Mouse (Mus musculus) hindbrain, embryonic 12.5 days (tissue): ENCODE results near the gene Scnn1a. TPM values are rescaled to one million over a fixed set of nuclear protein-coding genes. Genes with fewer than 3 reads are reported as not detected.
A peak's percentile ranks its signal among the peaks of the same experiment; 100 is the strongest.
"Not testable (repeated sequence)": the region's sequence is repeated elsewhere in the genome, so short reads cannot be mapped to it uniquely, and the experiment has no call there.

Experiments used
- ATAC-seq: fragments of 200-750 bp; cut with Nextera tagmentation; 2 replicates; pipeline ENCODE4 v1.8.0; 2017; ENCODE audit warnings: moderate TSS enrichment; ENCODE audit not compliant: low FRiP score
- H3K27ac ChIP-seq: fragments of 300-500 bp; sonication (generic); 2 replicates; pipeline ENCODE4 v1.5.1; 2016; ENCODE audit warnings: mild to moderate bottlenecking
- H3K27me3 ChIP-seq: fragments of 300-500 bp; sonication (generic); 2 replicates; pipeline ENCODE4 v1.6.1; 2016; ENCODE audit warnings: mild to moderate bottlenecking
- H3K36me3 ChIP-seq: fragments of 300-500 bp; sonication (generic); 2 replicates; pipeline ENCODE4 v1.6.1; 2016; ENCODE audit warnings: mild to moderate bottlenecking
- H3K4me1 ChIP-seq: fragments of 300-500 bp; sonication (generic); 2 replicates; pipeline ENCODE4 v1.6.1; 2016
- H3K4me2 ChIP-seq: fragments of 300-500 bp; sonication (generic); replicated peaks from 2 replicates; pipeline ENCODE4 v1.6.1; 2016; ENCODE audit warnings: mild to moderate bottlenecking
- H3K4me3 ChIP-seq: fragments of 300-500 bp; sonication (generic); 2 replicates; pipeline ENCODE4 v1.5.1; 2016; ENCODE audit warnings: mild to moderate bottlenecking
- H3K9ac ChIP-seq: fragments of 300-500 bp; sonication (generic); 2 replicates; pipeline ENCODE4 v1.6.1; 2016; ENCODE audit warnings: mild to moderate bottlenecking, moderate library complexity
- H3K9me3 ChIP-seq: fragments of 300-500 bp; sonication (generic); replicated peaks from 2 replicates; pipeline ENCODE4 v1.6.1; 2016; ENCODE audit warnings: mild to moderate bottlenecking
- WGBS: fragments of 180-500 bp; shearing (Covaris S2); methylation state at CpG from one replicate; pipeline ENCODE4 v1.1.7; 2016; 5-methylcytosine and 5-hydroxymethylcytosine counted together
- polyA plus RNA-seq: library from polyadenylated mRNA; unstranded; fragments of >200 nt; fragmentation: Nextera tagmentation; extraction: Ambion mirVana; gene quantifications from 2 replicates; pipeline ENCODE4 v1.2.1, GENCODE M21; 2016

The Scnn1a gene
- polyA plus RNA-seq: 0.48 and 0.49 TPM in 2 replicates

DNA sequence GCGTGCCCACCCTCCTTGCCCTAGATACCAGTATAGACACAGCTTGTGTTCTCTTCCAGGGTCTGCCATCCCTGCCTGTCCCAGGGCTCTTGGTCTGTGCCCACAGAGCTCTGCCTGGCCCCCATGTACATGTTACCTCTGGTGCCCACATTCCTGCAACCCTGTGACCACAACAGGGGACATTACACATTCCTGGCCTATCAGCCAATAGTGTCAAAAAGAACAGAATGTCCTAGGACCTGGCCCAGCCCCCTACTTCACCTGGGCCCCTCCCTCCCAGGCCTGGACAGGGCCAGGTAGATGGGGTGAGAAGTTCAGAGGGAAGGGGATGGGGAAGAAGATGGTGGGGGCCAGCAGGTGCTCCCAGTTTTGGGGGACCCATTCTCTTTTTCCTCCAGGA is at the start of gene Scnn1a:
Scnn1a (plus strand) TSS at position 337 of the 400 bp plus-strand sequence.
- Histone ChIP-seq H3K36me3 (no peaks in the 10 kb centered on the region), H3K27me3 (peaks cover 58% of the 10 kb centered on the region), H3K4me2 (0 out of 2 replicates have a peak within 1 kb of the TSS, but pooled peaks have one; percentile 8), H3K27ac (no peak within 1 kb of the TSS), H3K9ac (no peak within 1 kb of the TSS), H3K4me3 (no peak within 1 kb of the TSS), H3K4me1 (peaks cover 2% of the 10 kb centered on the region; the same call in 1 of the 2 replicates), H3K9me3 (no peaks in the 10 kb centered on the region)
- WGBS: 76% methylated on average over 1 of the region's 1 CpGs
- ATAC-seq: no peak

DNA sequence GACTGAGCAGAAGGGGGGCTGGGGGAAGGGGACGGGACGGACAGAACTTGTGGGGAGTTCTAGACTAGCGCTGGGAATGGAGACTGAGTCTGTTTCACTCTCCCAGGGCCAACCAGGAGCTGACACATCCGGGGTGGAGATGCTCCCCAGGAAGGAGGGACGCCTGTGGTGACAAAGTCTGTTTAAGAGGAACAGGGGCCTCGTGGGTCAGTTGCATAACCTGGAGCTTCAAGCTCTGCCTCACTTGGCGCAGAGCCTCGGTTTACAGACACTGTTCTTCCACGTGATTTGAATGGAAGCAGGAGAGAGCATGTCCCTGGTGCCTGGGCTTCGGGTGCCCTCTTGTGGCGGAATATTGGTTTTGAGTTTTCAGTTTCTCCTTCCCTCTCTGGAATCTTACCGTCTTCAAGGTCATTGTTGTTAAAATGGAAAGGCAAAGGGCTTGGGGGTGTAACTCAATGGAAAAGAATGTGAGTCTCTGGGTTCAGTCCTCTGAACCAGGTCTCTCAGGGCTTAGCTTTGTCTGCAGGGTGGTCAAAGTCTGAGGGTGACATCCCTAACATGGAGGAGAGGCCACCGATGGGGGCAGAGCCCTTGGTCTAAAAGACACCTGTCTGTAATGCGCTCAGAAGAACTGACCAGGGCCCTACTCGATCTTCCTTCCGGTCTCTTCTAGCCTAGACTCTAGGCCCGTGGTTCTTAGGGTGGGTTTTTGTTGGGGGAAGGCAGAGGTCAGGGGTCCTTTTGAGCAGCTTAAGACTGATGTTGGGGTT is 48.8 kb upstream of the Scnn1a start:
- Histone ChIP-seq H3K9me3 (no peaks in the 10 kb centered on the region), H3K4me3 (no peak overlapping the region), H3K27ac (no peak overlapping the region), H3K27me3 (peaks cover 9% of the 10 kb centered on the region; the same call in 1 of the 2 replicates), H3K4me1 (peaks cover 4% of the 10 kb centered on the region), H3K36me3 (no peaks in the 10 kb centered on the region), H3K9ac (no peak overlapping the region), H3K4me2 (peak overlapping the region; percentile 38)
- WGBS: 21% methylated on average over 17 of the region's 17 CpGs
- ATAC-seq: peak; percentile 85

DNA sequence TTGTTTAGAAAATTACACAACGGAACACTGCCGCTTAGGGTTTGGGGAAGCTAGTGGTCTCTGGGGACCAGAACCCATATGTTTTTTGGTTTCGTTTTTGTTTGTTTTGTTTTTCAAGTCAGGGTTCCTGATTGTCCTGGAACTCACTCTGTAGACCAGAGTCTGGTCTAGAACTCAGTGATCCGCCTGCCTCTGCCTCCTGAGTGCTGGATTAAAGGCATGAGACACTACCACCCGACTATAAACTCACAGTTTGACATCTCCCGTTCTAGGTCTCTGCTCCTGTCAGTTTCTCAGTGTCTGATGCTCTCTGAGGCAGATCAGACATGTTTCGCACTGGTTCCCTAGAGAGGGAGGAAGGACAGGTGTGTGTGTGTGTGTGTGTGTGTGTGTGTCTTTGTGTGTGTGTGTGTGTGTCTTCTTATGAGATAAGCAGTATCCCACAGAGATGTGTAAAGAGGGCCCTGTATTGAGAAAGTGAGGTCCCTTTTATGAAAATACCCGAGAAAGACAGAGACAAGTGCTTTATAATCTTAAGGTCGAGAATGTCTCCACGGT is 48.2 kb upstream of the Scnn1a start:
- Histone ChIP-seq H3K4me1 (peaks cover 4% of the 10 kb centered on the region), H3K9ac (no peak overlapping the region), H3K27me3 (peaks cover 9% of the 10 kb centered on the region; the same call in 1 of the 2 replicates), H3K27ac (no peak overlapping the region), H3K36me3 (no peaks in the 10 kb centered on the region), H3K9me3 (no peaks in the 10 kb centered on the region), H3K4me2 (no peak overlapping the region), H3K4me3 (no peak overlapping the region)
- 81% methylated on average over 10 of the region's 10 CpGs for WGBS
- ATAC-seq: no peak

DNA sequence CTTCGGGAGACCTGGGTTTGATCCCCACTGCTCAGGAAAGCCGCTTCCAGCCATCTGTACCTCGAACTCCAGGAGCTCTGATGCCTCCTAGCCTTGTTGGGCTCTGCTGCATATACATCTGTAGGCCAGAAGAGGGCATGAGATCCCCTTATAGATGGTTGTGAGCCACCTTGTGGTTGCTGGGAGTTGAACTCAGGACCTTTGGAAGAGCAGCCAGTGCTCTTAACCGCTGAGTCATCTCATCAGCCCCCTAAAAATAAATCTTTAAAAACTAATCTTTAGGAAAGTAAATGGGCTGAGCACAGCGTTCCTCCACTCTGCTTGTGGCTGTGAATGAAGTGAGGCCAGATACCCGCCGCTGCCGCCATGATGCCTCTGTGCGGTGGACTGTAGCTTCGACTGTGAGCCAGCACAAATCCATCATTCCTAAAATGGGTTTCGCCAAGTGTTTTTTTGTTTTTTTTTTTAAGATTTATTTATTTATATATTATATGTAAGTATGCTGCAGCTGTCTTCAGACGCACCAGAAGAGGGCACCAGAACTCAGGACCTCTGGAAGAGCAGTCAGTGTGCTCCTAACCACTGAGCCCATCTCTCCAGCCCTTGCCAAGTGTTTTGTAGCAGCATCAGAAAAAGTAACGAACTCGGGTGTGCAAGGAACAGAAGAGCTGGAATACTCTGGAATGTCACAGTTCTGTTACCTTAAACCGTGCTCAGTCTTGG is 45.5 kb upstream of the Scnn1a start:
- no peak overlapping the region for H3K9ac ChIP-seq
- peaks cover 4% of the 10 kb centered on the region for H3K4me1 ChIP-seq
- H3K27ac ChIP-seq: no peak overlapping the region
- no peak overlapping the region for H3K4me2 ChIP-seq
- H3K27me3 ChIP-seq: peaks cover 9% of the 10 kb centered on the region; the same call in 1 of the 2 replicates
- H3K36me3 ChIP-seq: no peaks in the 10 kb centered on the region
- H3K9me3 ChIP-seq: no peaks in the 10 kb centered on the region
- no peak for ATAC-seq
- H3K4me3 ChIP-seq: no peak overlapping the region
- 63% methylated on average over 15 of the region's 15 CpGs for whole genome bisulfite sequencing

DNA sequence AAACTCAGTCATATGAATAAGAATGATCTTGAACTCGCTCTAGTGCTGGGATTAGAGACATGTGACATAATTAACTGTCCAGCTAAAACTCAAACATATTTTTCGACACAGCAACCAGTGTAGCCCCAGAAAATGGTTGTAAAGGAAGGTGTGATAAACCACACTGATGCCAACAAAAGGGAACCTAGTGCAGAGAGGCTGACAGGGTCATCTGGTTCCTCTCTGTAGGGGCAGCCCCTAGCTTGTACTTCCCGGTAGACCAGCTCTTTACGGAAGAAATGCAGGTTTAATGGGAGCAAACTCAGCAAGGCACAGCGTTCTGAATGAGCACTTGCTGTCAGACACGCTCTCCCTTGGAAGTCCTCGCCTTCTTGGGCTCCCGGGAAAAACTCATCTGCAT is 40.7 kb upstream of the Scnn1a start:
- Histone ChIP-seq H3K27ac (no peak overlapping the region), H3K9ac (no peak overlapping the region), H3K36me3 (no peaks in the 10 kb centered on the region), H3K9me3 (no peaks in the 10 kb centered on the region), H3K4me2 (no peak overlapping the region), H3K4me1 (no peaks in the 10 kb centered on the region), H3K4me3 (no peak overlapping the region), H3K27me3 (no peaks in the 10 kb centered on the region)
- ATAC-seq: no peak
- 65% methylated on average over 8 of the region's 8 CpGs for WGBS

DNA sequence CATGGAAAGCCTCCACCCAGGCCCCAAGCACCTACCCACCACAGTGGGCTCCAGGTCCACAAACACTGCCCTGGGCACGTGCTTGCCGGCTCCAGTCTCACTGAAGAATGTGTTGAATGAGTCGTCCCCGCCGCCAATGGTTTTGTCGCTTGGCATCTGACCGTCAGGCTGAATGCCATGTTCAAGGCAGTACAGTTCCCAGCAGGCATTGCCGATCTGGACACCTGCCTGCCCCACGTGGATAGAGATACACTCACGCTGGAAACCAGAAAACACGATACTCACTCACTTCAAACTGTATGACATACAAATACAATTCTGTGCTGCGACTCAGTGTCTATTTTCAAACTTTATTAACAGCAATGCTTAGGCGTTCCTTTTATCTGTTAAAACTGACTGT is 37.7 kb upstream of the Scnn1a start:
- WGBS: 90% methylated on average over 13 of the region's 13 CpGs
- not testable (repeated sequence) for ATAC-seq

DNA sequence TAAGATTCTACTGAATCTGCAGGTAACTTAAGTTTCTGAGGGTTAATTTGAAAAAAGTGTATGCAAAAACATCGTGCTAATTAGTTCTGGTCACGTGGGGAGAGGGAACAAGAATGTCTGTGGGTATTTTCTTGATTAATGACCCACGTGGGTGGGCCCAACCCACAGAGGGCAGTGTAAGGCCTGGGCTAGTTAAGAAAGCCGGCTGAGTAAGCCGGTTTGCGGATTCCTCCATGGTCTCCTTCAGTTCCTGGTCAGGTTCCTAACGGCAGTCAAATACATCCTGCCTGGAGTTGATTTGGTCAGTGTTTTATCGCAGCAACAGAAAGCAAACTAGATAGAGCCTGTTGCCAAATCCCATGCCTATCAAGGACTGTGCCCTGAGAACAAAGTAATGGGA is 36.2 kb upstream of the Scnn1a start:
- H3K4me2 ChIP-seq: no peak overlapping the region
- ATAC-seq: no peak
- no peaks in the 10 kb centered on the region for H3K4me1 ChIP-seq
- WGBS: 58% methylated on average over 8 of the region's 8 CpGs
- H3K27ac ChIP-seq: no peak overlapping the region
- no peaks in the 10 kb centered on the region for H3K9me3 ChIP-seq
- no peaks in the 10 kb centered on the region for H3K36me3 ChIP-seq
- no peak overlapping the region for H3K9ac ChIP-seq
- no peak overlapping the region for H3K4me3 ChIP-seq
- H3K27me3 ChIP-seq: 0 out of 2 replicates have a peak, but pooled peaks cover 5% of the 10 kb centered on the region

More for the DNA sequence above, 37.7 kb upstream of the Scnn1a start:
- H3K9ac ChIP-seq, H3K27ac ChIP-seq, H3K9me3 ChIP-seq, H3K4me3 ChIP-seq, H3K4me2 ChIP-seq, H3K27me3 ChIP-seq, H3K4me1 ChIP-seq, H3K36me3 ChIP-seq: not testable (repeated sequence)

DNA sequence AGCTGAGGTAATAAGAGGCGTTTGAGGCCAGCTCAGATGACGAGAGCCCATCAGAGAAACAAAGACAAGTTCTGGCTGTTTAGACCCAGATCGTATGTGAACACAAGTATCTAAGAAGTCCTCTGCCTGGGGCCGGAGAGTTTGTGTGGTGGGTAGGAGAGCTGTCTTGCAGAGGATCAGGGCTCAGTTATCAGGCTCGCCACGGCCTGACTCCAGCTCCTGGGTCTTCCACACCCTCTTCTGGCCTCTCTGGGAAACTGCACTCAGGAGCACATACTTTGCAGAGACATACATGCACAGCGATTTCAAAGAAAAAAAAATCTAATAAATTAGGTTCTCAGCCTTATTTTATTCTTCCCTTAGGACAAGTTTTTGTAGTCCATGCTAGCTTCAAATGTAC is 35.7 kb upstream of the Scnn1a start:
- H3K27ac ChIP-seq: no peak overlapping the region
- H3K36me3 ChIP-seq: no peaks in the 10 kb centered on the region
- H3K27me3 ChIP-seq: 0 out of 2 replicates have a peak, but pooled peaks cover 5% of the 10 kb centered on the region
- no peak overlapping the region for H3K9ac ChIP-seq
- H3K4me1 ChIP-seq: no peaks in the 10 kb centered on the region
- H3K4me3 ChIP-seq: no peak overlapping the region
- ATAC-seq: no peak
- 92% methylated on average over 7 of the region's 7 CpGs for WGBS
- H3K9me3 ChIP-seq: no peaks in the 10 kb centered on the region
- H3K4me2 ChIP-seq: no peak overlapping the region

DNA sequence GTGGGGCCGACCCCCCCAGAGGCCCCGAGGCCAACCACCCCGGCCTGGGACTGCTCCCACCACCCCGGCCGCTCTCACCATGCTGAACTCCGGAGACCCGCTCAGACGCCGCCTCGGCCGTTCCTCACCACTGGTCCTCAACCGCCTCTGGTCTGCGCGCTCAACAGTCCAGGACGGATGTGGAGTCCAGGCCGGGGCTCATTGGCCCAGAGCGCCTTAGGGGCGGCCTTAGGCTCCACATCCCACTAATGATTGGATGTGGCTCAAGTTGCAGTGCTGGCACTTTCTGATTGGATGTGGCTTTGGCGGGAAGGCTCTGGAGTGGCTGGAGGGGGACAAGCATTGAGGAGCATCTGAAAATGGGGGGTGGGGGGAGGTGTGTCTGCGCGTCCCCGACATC is 34.6 kb upstream of the Scnn1a start, which contains the start of gene Tuba3a:
Tuba3a (minus strand) TSS at position 153 of the 400 bp plus-strand sequence.
- no peak for ATAC-seq
- no peak within 1 kb of the TSS for H3K9ac ChIP-seq
- H3K9me3 ChIP-seq: no peaks in the 10 kb centered on the region
- no peaks in the 10 kb centered on the region for H3K36me3 ChIP-seq
- no peak within 1 kb of the TSS for H3K4me2 ChIP-seq
- no peak within 1 kb of the TSS for H3K4me3 ChIP-seq
- 0 out of 2 replicates have a peak, but pooled peaks cover 5% of the 10 kb centered on the region for H3K27me3 ChIP-seq
- no peaks in the 10 kb centered on the region for H3K4me1 ChIP-seq
- no peak within 1 kb of the TSS for H3K27ac ChIP-seq
- WGBS: 96% methylated on average over 22 of the region's 22 CpGs

DNA sequence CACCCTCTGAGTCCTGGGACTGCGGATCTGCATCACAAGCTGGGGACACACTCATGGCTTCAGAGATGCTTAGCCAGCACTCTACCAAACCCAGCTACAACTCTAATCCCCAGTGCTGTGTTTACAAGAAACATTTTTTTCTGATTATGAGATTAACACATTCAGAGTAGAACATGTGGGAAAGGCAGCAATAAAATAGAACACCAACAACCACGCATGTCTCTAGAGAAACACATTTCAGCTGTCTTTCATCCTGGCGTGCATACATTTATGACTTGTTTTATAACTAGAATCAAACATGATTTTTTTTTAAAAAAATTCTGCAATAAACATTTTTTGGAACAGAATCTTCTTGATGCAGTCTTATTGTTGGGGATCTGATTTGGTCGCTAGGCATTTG is 33.5 kb upstream of the Scnn1a start:
- no peaks in the 10 kb centered on the region for H3K36me3 ChIP-seq
- 0 out of 2 replicates have a peak, but pooled peaks cover 5% of the 10 kb centered on the region for H3K27me3 ChIP-seq
- H3K4me1 ChIP-seq: no peaks in the 10 kb centered on the region
- no peak overlapping the region for H3K9ac ChIP-seq
- WGBS: 91% methylated on average over 4 of the region's 4 CpGs
- H3K9me3 ChIP-seq: no peaks in the 10 kb centered on the region
- ATAC-seq: no peak
- no peak overlapping the region for H3K4me3 ChIP-seq
- no peak overlapping the region for H3K27ac ChIP-seq
- H3K4me2 ChIP-seq: no peak overlapping the region

DNA sequence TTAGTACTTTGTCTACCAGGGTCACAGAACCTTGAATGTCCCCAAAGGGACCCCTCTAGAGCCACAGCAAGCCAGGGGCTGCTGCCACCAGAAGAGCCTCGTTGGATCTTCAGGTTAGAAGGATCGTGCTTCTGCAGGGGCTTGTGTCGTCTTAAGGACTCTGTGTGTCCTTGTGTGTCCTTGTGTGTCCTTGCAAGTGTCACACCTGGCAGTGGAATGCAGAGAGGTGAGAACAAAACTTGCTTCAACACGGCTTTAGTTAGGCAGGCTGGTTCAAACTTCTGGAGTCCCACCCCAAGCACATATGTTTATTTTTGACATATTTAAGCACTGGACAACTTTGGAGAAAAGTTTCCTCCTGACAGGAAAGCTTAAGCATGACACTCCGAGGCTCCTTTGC is 31.7 kb upstream of the Scnn1a start:
- Histone ChIP-seq H3K9ac (no peak overlapping the region), H3K4me3 (no peak overlapping the region), H3K36me3 (no peaks in the 10 kb centered on the region), H3K4me1 (no peaks in the 10 kb centered on the region), H3K4me2 (no peak overlapping the region), H3K9me3 (no peaks in the 10 kb centered on the region), H3K27me3 (0 out of 2 replicates have a peak, but pooled peaks cover 5% of the 10 kb centered on the region), H3K27ac (no peak overlapping the region)
- no peak for ATAC-seq
- WGBS: 86% methylated on average over 5 of the region's 5 CpGs

DNA sequence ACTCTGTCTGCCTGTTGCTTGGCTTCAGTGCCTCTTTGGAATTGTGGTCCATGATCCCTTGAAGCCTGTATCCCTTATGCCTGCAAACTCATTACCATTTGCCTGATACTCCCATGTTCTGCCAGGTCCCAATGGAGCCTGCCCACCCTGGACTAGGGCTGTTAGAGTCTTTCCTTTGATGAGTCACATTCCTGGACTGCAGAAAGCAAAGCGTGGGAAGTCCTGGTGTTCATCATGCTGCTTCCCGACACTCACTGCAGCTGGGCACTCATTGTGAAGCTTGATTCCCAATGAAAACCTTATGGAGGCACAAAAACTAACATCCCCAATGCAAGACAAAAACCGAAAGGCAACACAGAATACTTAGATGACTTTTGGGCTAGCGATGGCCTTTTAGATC is 29.1 kb upstream of the Scnn1a start:
- H3K36me3 ChIP-seq: no peaks in the 10 kb centered on the region
- WGBS: 87% methylated on average over 4 of the region's 4 CpGs
- H3K27me3 ChIP-seq: 0 out of 2 replicates have a peak, but pooled peaks cover 2% of the 10 kb centered on the region
- H3K9ac ChIP-seq: no peak overlapping the region
- no peaks in the 10 kb centered on the region for H3K4me1 ChIP-seq
- H3K9me3 ChIP-seq: no peaks in the 10 kb centered on the region
- H3K27ac ChIP-seq: no peak overlapping the region
- no peak for ATAC-seq
- no peak overlapping the region for H3K4me2 ChIP-seq
- no peak overlapping the region for H3K4me3 ChIP-seq
